Mouse (Mus musculus) hindbrain, embryonic 16.5 days (tissue): ENCODE data around the gene Rpl7l1. TPM values are rescaled to one million over a fixed set of nuclear protein-coding genes. Genes with fewer than 3 reads are reported as not detected.

Experiments used
- polyA plus RNA-seq: library from polyadenylated mRNA; unstranded; fragments of >200 nt; fragmentation: Nextera tagmentation; extraction: Ambion mirVana; gene quantifications from 2 replicates; pipeline ENCODE4 v1.2.1, GENCODE M21; 2015

The Rpl7l1 gene
- polyA plus RNA-seq, 1 experiment from 2014 or later = 75.5 TPM

Other genes starting within 250 kb of the Rpl7l1 start
- 19.7 and 25.1 TPM in 2 replicates for gene Cul9, start 236.3 kb downstream of the Rpl7l1 start, polyA plus RNA-seq
- gene Srf, start 226.5 kb downstream of the Rpl7l1 start, polyA plus RNA-seq = 3.5 and 3.6 TPM in 2 replicates
- gene Ptk7, start 153.2 kb downstream of the Rpl7l1 start, polyA plus RNA-seq = 25.9 and 36.1 TPM in 2 replicates
- gene Klc4, start 136.7 kb downstream of the Rpl7l1 start, polyA plus RNA-seq = 32.3 and 34.1 TPM in 2 replicates
- gene Mrpl2, start 136.4 kb downstream of the Rpl7l1 start, polyA plus RNA-seq = 64.5 and 73.7 TPM in 2 replicates
- 39.9 and 45.4 TPM in 2 replicates for gene Cul7, start 132.3 kb downstream of the Rpl7l1 start, polyA plus RNA-seq
- 51.4 and 54.8 TPM in 2 replicates for gene Rrp36, start 108.3 kb downstream of the Rpl7l1 start, polyA plus RNA-seq
- 317 and 353 TPM in 2 replicates for gene Mea1, start 103.9 kb downstream of the Rpl7l1 start, polyA plus RNA-seq
- gene Klhdc3, start 101.8 kb downstream of the Rpl7l1 start, polyA plus RNA-seq = 176 and 179 TPM in 2 replicates
- gene Ppp2r5d, start 77.6 kb downstream of the Rpl7l1 start, polyA plus RNA-seq = 102 and 112 TPM in 2 replicates
- 23.0 and 25.7 TPM in 2 replicates for gene Pex6, start 71.2 kb downstream of the Rpl7l1 start, polyA plus RNA-seq
- gene Gnmt, start 53.5 kb downstream of the Rpl7l1 start, polyA plus RNA-seq = 1.1 and 1.7 TPM in 2 replicates
- gene Cnpy3, start 30.5 kb downstream of the Rpl7l1 start, polyA plus RNA-seq = 71.4 and 78.0 TPM in 2 replicates
- gene Ptcra, start 19.0 kb downstream of the Rpl7l1 start, polyA plus RNA-seq = 0.16 TPM in 1 of 2 replicates, not detected in the other
- 49.8 and 57.2 TPM in 2 replicates for gene 2310039H08Rik, start 10.0 kb downstream of the Rpl7l1 start, polyA plus RNA-seq
- gene Bicral, start 75.8 kb upstream of the Rpl7l1 start, polyA plus RNA-seq = 6.0 and 6.2 TPM in 2 replicates
- gene Tbcc, start 108.0 kb upstream of the Rpl7l1 start, polyA plus RNA-seq = 52.6 and 53.6 TPM in 2 replicates
- gene Prph2, start 127.8 kb upstream of the Rpl7l1 start, polyA plus RNA-seq = not detected in 2 replicates
- 12.6 and 13.6 TPM in 2 replicates for gene Ubr2, start 227.9 kb upstream of the Rpl7l1 start, polyA plus RNA-seq